Mouse (Mus musculus): Measurements from ENCODE around the gene Camsap3.

- TF ChIP-seq CTCF (IDR thresholded peaks at IDR 0.05; ENCODE audit: control insufficient read depth, insufficient read depth, low read length) (no peak), POLR2A (IDR thresholded peaks at IDR 0.05; ENCODE audit: borderline replicate concordance, control insufficient read depth, low read depth, low read length) (no peak)
Observed at GRCm38 (mm10) chr8:3540076-3540475, 47.0 kb upstream of the Camsap3 start.
